Mouse (Mus musculus) thymus, adult 2 months (tissue): ENCODE data around the gene Myh7.

Experiments
- CTCF ChIP-seq: fragments of 200-500 bp; IDR thresholded peaks from 2 replicates; pipeline ENCODE4 v1.5.1; 2012; ENCODE audit warnings: mild to moderate bottlenecking, control low read depth, low read length, moderate library complexity, borderline replicate concordance; ENCODE audit not compliant: control insufficient read depth, poor library complexity, insufficient read depth; ENCODE audit errors: extremely low read depth
- POLR2A ChIP-seq: fragments of 200-500 bp; IDR thresholded peaks from 2 replicates; pipeline ENCODE4 v1.6.1; 2012; ENCODE audit warnings: mild to moderate bottlenecking, low read length, control low read depth, moderate library complexity; ENCODE audit not compliant: control insufficient read depth, poor library complexity, insufficient read depth; ENCODE audit errors: extremely low read depth

DNA sequence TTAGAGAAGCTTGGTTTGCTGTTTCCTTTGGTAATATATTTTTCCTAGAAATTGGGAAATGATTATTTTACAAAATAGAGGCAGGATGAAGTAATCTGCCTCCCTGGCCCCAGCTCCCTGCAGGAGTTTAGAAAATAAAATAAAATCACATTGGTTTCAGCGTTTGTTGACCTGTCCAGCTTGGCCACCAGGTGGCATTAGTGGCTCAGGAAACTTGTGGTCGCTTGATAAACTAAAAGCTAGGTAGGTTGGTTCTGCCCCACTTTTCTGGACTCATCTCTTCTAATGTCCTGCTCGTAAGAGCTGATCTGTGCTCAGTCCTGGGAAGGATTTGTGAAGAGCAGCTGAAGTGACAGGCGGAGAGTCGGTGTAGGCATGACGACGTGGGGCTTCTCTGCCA, 29.8 kb upstream of the Myh7 start:
- TF ChIP-seq CTCF = no peak
- no peak for TF ChIP-seq POLR2A
